Mouse (Mus musculus) retina, postnatal 1 day (tissue): ENCODE measurements around the gene Ssrp1.
A peak's percentile ranks its signal among the peaks of the same experiment; 100 is the strongest.

Source experiments
- DNase-seq: peaks from one replicate; pipeline ENCODE4 v3.0.0-alpha.2; 2012

Gene Ssrp1

DNA sequence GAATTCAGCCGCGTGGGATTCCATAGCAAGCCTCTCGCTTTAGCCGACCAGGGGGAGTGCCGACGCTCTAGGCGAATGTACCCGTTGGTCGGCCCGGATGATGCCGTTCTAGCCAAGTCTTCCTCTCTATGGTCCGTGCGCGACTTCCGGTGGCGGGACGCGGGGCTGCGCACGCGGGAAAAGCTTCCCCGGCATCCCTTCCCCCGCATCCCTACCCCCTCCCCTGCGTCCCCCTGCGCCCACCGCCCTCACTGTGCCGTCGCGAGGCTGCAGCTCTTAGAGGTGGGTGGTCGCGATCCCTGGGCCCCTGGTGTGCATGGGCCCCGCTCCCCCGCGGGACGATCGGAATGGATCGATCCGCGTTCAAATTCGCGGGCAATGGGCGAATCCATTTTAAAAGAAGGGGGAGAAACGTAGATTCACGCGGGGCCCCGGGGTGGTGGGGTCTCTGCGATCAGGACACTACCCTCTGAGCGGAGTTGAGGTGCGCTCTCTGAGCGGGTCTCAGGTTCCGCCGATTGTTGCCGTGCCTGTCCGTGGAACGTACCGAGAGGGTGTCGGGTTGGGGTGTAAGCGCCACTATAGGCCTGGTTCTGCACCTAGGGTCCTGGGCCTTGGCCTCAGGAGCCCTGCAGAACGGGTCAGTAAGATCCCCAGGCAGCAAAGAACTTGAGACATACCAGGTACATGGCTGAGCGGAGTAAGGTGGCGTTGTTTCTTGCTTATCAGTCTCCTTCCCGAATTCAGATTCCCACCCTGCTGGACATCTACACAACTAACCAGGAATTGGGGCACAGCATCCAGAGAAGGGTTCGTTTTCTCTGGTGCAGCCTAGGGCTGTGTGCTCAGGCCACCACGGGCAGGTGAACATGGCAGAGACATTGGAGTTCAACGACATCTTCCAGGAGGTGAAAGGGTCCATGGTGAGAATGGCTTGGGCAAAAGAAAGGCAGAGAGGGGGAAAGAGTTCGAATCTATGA, at the start of gene Ssrp1, which contains the start of gene P2rx3:
Gene Ssrp1, plus strand, starts transcription at position 188 of the 980 bp plus-strand sequence.
Gene P2rx3, minus strand, starts transcription at position 416 of the 980 bp plus-strand sequence.
- peak; percentile 98 for DNase-seq

DNA sequence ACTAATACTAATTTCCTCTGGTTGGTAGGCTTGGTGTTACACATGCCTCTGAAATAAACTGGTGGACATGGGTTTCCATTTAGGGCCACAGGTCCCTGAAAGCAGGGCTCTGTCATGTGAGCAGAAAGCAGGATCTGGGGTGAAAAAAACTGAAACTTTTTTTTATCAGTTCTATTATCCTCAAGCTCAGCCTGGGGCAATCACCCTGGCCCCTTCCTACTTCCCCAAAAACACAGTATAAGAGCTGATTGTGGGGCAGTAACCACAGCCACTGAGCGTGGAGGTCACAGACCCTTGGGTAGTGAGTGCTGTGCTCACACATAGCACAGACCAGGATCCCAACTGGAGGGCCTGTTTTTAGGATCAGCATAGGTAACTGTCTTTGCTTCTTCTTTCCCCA, 49.1 kb upstream of the Ssrp1 start, which contains the start of gene Prg3:
Gene Prg3, plus strand, starts transcription at position 286 of the 400 bp plus-strand sequence.
- no peak for DNase-seq

DNA sequence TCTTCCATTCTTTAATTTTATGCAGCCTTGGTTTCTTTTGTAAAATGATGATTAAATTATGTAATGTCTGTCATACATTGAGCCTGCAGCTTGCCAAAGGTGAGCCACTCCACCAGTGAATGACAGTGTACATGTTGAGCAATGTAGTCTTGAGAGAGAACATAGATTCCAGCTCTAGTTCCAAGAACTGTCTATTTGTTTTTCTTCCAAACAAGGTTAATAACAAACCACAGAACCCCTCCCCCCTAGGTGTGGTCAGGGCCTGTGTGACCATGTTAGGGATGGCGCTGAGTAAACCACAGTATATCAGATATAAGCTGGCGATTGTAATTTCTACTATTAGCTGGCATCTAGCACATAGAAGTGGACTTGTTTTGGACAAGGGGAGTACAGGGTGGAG, 40.7 kb upstream of the Ssrp1 start:
- no peak for DNase-seq

- no peak for DNase-seq
Measured at GRCm38 (mm10) chr2:84999486-85000181, 37.4 kb upstream of the Ssrp1 start.

- no peak for DNase-seq
Measured at GRCm38 (mm10) chr2:85001497-85001896, 35.5 kb upstream of the Ssrp1 start.

- DNase-seq = no peak
Measured at GRCm38 (mm10) chr2:85002575-85002974, 34.5 kb upstream of the Ssrp1 start.

- DNase-seq = no peak
Measured at GRCm38 (mm10) chr2:85004341-85004740, 32.7 kb upstream of the Ssrp1 start.

DNA sequence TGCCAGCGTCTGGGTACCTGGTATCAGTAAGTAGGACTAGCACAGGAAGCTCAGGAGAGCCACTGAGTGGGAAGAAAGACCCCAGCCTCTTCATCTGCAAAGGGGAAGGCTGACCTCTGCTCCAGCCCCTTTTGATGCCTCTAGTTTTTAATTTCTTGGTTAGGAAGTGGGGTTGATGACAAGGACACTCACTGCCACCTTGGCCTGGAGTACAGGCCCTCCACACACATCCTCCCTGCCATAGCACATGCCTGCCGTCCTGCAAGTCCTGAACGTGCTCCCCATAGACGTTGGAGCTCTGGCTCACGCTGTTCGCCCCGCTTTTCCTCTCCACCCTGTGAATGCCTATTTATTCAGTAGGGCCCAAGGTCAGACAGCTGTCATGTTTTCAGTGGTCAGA, 30.4 kb upstream of the Ssrp1 start:
- DNase-seq = no peak

GRCm38 (mm10) chr2:85007729-85008128, 29.3 kb upstream of the Ssrp1 start:
- DNase-seq = peak; percentile 53

DNA sequence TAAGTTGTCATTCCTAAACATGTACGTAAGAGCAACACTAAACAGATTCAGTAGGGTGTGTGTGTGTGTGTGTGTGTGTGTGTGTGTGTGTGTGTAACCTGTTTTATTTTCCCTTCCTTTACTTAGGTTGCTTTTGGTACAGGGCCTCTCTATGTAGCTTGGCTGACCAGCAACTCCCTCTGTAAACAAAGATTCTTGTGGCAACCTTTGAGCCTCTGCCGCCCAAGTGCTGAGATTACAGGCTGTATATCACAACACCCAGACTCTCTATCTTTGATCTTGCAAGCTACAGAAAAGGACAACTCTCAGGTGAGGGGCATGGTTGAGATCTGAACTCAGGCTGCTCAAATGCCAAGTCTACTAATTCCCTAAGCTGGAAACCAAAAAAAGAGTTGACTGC, 27.8 kb upstream of the Ssrp1 start:
- DNase-seq = no peak

- DNase-seq = no peak
Measured at GRCm38 (mm10) chr2:85011906-85012604, 25.0 kb upstream of the Ssrp1 start.

DNA sequence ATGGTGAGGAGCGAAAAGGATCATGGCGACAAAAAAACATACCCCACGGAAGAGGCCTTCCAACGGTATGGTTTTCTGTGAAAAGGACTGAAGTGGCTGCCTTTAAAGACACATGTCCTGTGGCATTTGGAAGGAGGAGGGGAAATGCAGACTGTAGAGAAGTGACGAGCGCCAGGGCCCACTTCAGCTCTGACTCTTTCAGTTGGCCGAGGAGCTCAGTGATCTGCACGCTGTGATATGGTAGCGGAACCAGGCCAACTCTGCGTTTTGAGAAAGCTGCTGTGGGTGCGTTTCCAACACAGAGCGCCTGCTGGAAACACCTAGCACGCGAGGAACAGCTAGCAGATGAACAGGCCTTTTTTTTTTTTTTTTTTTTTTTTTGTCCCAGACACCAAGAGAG, 24.4 kb upstream of the Ssrp1 start:
- DNase-seq = no peak

- no peak for DNase-seq
Measured at GRCm38 (mm10) chr2:85013826-85014587, 23.0 kb upstream of the Ssrp1 start.

GRCm38 (mm10) chr2:85014588-85014982, 22.4 kb upstream of the Ssrp1 start:
- DNase-seq = peak; percentile 10

DNA sequence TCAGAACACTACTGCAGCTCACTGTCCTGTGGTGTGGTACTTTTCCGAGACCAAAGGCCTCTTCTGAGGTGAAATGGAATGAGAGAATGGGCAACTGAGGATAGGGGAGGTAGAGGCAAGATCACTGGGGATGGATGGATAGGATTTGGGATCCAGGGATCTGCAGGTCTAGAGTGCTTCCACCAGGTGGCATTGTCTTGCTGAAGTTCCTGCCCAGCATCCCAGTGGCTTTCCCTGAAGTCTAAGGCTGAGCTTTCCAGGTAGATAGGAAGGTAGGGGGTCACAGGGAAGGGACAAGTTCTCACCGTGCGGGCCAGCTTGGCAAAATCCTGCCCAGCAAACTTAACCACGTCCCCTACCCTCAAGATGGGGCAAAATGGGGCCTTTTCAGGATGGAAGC, 15.0 kb upstream of the Ssrp1 start:
- peak; percentile 44 for DNase-seq

DNA sequence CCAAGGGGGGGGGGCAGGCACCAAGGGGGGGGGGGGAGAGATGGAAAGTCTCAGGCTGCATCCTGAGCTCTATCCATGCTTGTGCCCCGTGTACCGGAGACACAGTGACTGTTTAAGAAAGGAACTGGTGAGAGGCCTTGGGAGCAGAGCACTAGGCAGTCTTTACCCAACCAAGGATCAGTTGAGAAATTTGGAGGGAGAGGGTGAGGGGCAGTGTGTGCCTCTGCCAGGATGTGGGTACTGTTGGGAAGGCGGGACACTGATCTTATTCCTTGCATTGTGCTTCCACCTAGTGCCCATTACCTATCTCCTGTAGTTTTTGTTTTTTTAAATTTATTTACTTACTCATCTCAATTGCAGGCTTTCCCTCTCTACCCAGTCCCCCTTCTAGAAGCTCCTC, 10.9 kb upstream of the Ssrp1 start:
- DNase-seq = no peak

DNA sequence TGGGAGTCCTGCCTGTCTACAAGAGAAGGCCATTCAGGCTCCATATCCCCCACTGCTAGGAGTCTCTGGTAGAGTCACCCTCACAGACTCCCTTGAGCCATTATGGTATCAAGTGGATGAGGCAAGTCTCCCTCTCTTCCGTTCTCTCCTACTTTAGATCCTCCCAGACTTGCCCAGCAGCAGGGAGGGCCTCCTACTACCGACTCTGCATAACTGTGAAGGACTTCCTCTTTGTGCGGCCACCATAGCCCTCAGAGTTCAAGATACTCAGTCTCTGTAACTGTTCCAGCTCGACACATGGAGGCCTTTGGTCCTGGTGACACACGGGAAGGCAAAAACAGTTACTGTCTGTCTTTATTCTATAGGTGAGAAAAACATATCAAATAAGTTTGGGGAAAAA, 9.8 kb upstream of the Ssrp1 start:
- no peak for DNase-seq

GRCm38 (mm10) chr2:85029897-85030296, 7.1 kb upstream of the Ssrp1 start:
- DNase-seq = no peak

- DNase-seq = no peak
Measured at GRCm38 (mm10) chr2:85030989-85031388, 6.0 kb upstream of the Ssrp1 start.

GRCm38 (mm10) chr2:85033121-85033520, 3.9 kb upstream of the Ssrp1 start:
- no peak for DNase-seq

GRCm38 (mm10) chr2:85034169-85034568, 2.9 kb upstream of the Ssrp1 start:
- no peak for DNase-seq

DNA sequence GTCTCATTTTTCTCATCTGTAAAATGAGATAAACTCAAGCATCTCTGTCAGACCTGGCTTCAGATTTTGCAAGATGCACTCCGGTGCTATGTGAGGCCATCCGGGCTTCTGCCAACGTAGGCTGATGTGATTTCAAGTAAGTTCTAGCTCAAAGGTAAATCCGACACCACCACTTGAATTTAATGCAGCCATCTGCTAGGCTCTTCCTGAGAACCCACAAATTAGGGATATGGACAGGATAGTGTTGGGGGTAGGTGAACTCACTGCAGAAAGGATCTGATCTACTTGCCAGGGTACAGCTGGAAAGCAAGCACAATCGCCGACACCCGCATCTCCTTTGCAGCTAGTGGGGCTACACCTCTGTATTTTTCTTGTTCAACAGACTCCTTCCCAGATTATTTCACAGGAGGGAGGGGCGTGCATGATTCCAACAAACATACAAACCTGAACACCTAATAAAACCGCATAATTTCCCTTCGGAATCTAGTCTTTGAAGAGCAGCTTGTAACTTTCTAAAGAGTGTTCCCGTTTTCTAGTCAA, 457 bp upstream of the Ssrp1 start:
- DNase-seq = no peak
